Comparison of ENCODE assay signal across 16 mouse cellular contexts in the genomic region with DNA sequence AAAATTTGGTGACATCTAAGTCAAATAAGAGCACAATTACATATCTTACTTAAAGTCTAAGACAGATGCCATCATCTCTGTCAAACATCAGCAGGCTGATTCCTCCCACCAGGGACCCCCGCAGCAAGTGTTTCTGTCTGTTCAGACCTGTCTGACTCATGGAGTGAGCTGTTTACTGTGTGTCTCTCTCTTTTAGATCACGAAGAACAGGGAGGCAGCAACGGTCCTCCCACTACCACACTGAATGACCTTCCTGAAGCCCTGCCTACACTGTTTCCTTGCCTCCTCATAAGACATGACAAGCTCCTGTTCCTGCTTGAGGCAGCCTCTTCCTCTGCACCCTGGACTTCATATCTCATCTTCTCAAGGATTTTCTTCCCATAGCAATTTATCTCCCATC.
DNase-seq lines count a peak whose midpoint lies in the region.
"Had no signal": no experiment of that assay in that cellular context is flagged by ENCODE, and none has a peak within 500 bp of the region (broad histone marks: within the 10 kb centered on the region; RNA-seq: fewer than 3 reads in every experiment).

No protein-coding gene starts in this region.

- DNase-seq in frontal cortex, adult 2 months (ENCODE audit: extremely low spot score in 1 of 2, low spot score in 1 of 2) = peak; percentile 22 to 27
- DNase-seq in frontal cortex, postnatal 25 days (ENCODE audit: low spot score in 2 of 2) = no peak
- peak; percentile 3 to 13 for DNase-seq in left cerebral cortex, adult 18-20 months (ENCODE audit: low spot score in 2 of 2)
- DNase-seq in left cerebral cortex, postnatal 4 days = no peak
- peak; percentile 32 for DNase-seq in right cerebral cortex, adult 18-20 months
- no peak for DNase-seq in right cerebral cortex, postnatal 14 days
- DNase-seq in brain, adult 2 months (ENCODE audit: low read depth, low spot score) = peak; percentile 62
- DNase-seq in heart, postnatal 10 days = no peak
- DNase-seq: adrenal gland, adult 2 months; adrenal gland, postnatal 10 days; adrenal gland, postnatal 25 days; cerebellum, adult 11-12 months; cerebellum, adult 2 months; cerebellum, adult 9-10 months; cerebellum, postnatal 10 days; cerebellum, postnatal 25 days had no signal

- intact Hi-C loops in left cerebral cortex, postnatal 4 days (cut with DNase I) = no loop called here
- intact Hi-C loops in heart, postnatal 10 days (cut with DNase I) = no loop called here

Comparison
In these comparisons a context has a peak if more than half of its experiments do, and no peak if none do; other contexts are left out.
1. DNase-seq: peak in frontal cortex, adult 2 months (2 of 2), left cerebral cortex, adult 18-20 months (2 of 2), right cerebral cortex, adult 18-20 months (single experiment) and brain, adult 2 months (single experiment); none in frontal cortex, postnatal 25 days (0 of 2), left cerebral cortex, postnatal 4 days (single experiment), right cerebral cortex, postnatal 14 days (single experiment) and heart, postnatal 10 days (0 of 2).